Mouse (Mus musculus): ENCODE results near the gene Rgs7. TPM values are rescaled to one million over a fixed set of nuclear protein-coding genes. Genes with fewer than 3 reads are reported as not detected.

Rgs7 gene
- total RNA-seq, 2 experiments from 2014 or later: not detected

DNA sequence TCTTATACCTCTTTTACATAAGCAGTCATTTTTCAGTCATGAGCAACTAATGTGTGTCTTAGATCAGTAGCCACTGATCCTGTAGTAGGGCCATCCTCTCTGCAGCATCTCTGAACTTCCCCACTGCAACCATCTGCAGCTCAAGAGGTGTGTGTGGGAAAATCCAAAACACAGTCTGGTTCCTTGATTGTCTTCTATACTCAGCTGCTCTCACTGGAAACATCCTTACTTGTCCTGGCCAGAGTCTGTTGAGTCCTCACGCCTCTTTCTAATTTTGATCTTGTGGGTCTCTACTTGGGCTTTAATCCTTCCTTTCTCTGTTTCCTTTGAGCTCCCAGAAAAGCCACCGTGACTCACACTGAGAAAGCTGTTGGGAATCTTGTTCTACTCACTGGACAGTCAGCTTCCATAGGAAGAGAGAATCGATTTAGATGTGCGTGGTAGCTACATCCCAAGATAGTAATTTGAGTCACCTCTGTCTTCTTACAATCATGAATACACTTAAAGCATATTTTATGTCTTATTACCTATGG, 422.5 kb downstream of the Rgs7 start:
- no peak for ATAC-seq (replicated peaks; ENCODE audit: low FRiP score, poor library complexity, severe bottlenecking)

DNA sequence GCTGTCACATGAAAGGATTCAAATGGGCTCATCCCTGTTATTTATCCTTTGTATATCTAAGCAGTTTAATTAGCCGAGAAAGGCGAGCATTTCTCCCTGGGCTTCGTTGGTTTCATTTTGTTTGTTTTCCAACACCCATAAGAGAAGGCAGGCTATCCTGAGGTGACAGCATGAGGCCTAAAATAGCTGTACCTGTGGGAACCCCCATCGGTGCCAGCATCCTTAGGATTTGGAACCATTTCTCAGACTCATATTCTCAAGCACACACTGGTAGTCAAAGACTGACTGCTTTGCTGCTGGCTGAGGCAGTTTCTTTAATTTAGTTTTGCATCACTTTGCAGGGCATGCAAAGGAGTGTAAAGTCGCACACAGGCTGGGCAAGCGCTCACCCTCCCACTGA, 443.2 kb downstream of the Rgs7 start:
- ATAC-seq (replicated peaks; ENCODE audit: low FRiP score, poor library complexity, severe bottlenecking): no peak

DNA sequence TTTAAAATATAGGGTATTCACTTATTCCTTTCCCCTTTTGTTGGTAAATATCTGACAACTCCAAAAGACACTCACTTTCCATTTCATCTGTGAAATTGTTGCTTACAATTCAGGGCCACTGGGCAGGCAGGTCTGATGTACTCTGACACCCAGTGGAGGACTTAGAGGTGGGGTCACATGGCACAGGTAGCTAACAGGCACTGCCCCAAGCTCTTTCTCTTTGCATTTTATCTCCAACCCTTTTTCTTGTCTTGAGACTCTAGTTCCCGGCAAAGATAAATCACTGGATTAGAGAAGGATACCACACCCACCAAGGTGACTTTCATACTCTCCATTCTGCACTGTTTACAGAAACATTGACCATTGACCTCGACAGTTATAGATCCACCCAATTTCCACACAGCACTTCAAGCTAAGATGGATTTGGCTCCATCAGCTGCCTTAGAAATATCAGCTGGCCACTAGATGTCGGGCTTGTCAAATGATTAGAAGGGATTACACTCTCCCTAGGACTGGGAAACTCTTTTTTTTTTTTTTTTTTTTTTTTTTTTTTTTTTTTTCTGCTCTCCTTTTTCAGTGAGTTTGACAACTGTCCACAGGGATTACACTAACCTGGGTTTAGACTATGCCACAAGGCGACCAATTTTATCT, 451.0 kb downstream of the Rgs7 start:
- ATAC-seq (replicated peaks; ENCODE audit: low FRiP score, poor library complexity, severe bottlenecking): no peak

DNA sequence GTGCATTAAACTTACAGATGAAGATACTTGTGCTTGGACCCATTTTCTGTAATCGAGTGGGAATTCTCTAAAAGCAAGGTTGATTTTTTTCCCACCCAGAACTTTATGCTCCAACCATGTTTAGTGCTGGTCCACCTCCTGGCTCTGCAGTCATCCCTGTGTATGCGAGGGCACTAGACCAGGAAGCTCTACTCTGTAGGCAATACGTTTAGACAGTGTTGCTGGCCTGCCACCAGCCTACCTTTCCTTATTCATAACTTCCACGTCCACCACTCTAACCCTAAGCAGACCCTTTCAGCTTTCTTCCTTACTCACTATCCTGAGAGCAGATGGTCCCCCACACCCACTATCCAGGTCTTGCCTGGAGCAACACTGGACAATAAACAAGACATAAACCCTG, 452.3 kb downstream of the Rgs7 start:
- ATAC-seq (replicated peaks; ENCODE audit: low FRiP score, poor library complexity, severe bottlenecking): no peak

DNA sequence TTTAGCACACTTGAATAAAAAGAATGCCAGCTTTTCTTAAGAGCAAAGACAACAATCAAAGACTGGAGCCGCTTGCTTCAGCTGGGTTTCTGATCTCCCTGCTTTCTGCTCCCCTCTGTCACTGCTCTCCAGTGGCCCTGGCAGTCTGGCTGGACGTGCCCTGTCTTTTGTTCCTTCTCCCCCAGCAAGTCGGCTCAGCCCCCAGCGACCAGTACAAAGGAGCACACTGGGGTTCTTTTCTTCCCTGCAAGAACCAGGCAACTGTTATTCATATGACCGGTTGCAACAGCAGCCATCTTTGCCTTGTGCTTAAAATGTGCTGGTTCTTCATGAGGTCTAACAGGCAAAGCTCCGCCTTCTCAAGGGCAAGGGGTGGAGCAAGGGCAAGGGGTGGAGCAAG, 452.7 kb downstream of the Rgs7 start:
- ATAC-seq (replicated peaks; ENCODE audit: low FRiP score, poor library complexity, severe bottlenecking): no peak

DNA sequence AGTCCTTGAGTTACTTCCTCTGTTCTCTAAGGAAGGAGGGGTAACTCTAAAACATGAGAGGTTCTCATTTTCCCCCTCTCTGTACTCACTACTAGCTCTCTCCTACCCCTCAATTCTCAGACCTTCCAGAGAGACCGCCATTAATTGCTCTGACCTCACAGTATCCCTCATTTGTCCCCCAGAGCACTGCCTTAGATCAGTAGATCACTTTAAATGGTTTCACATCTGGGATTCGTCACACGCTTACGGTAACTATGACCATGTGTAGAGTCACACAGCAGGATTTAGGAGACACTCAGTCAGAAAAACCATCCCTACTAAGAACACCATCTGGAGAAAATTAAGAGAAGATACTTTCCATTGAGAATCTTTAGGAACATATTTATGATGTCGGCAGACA, 456.8 kb downstream of the Rgs7 start:
- no peak for ATAC-seq (replicated peaks; ENCODE audit: low FRiP score, poor library complexity, severe bottlenecking)

DNA sequence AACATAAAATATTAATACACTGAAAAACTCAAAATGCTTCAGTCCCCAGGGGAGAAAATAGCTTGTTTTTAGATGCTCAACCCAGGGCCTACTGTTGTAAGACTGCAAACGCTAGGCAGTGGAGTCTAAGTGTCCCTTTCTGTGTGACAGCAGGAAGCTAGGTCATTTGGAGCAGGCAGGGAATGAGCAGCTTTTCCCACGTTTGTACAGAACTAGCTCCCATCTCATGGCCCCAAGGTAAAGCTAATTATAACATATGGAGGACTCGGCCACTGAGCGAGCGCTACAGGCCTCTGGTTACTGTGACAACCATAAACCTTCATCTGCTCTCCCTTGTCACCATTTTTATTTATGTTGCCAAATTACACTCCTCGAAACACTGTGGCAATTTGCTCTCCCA, 460.3 kb downstream of the Rgs7 start:
- ATAC-seq (replicated peaks; ENCODE audit: low FRiP score, poor library complexity, severe bottlenecking): no peak

DNA sequence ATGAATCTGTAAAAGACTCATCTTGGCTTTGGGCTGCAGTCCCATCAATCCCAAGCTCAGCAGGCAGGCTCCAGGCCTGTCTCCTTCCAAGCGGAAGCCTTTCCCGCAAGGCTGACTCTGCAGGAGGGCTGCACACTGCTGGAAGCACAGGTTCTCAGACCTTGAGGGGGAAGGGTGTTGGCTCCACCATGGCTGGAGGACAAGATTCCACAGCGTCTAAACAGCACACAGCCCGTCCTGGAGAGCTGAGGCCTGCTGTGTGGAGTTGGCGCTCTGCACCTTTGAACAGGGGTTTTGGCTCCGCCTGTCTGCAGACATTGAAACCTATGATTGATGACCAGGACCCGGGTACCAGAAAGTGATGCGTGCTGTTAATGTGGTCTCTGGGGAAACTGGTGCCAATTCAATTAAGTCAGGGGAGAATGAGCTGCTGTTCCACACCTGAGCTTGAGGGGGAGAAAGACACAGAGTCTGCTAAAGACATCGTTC, 463.5 kb downstream of the Rgs7 start:
- ATAC-seq (replicated peaks; ENCODE audit: low FRiP score, poor library complexity, severe bottlenecking): no peak

DNA sequence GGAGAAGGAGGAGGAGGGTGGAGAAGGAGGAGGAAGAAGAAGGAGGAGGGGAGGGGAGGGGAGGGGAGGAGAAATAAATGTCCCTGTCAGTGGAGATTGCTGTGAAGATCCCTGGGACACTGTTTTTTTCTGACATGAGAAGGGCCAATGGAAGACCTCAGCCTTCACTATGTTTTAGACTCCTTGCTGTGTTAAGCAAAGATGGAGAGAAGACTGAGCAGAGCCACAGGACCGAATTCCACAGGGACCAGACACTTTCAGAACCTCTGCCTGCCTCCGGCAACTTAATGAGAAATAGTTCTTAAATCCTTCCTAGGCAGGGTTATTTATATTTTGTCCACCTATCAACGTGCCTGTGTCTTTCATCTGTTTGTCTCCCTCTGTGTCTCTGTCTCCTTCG, 464.0 kb downstream of the Rgs7 start:
- ATAC-seq (replicated peaks; ENCODE audit: low FRiP score, poor library complexity, severe bottlenecking): no peak

DNA sequence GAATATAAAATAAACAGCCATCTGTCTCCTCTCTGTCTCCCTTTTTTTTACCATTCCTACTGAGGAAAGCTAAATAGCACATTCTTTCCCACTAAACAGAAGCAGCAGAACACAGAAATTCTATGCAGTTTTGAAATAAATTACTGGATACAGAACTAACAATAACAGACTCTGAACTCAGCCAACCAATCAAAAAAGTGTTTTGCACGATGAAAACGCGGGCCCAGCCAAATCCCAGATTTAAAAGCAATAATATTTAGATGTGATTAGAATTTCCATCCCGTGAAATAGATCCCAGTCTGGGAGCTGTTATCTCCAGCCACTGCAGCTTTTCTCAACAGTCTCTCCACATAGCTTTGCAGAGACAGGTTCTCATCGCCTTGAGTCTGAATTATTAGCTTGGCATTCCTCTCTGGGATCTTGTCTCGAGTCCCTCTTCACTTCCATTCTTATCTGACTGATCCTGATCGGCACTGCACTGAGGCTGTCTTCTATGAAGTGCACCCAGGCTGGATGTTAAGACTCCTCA, 466.5 kb downstream of the Rgs7 start:
- ATAC-seq (replicated peaks; ENCODE audit: low FRiP score, poor library complexity, severe bottlenecking): no peak

DNA sequence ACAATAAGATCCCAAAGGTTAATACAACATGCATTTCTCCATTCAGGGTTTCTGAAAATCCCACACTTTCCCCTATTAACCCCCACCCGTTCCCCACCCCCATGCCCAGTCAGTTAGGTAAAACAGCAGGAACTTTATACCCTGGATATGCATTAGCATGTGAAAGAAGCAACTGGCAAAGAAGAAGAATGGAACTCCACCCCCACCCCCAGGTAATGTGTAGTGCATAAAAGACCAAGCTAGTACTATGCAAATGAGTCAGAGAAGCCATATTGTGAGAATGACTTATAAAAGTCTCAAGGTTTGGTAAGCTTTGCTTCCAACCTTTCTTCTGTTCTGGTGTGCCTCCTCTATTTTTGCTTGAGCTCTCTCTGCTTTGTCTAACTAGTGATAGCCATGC, 468.2 kb downstream of the Rgs7 start:
- ATAC-seq (replicated peaks; ENCODE audit: low FRiP score, poor library complexity, severe bottlenecking): no peak

Other genes starting within 250 kb of the Rgs7 start
- gene Kmo, start 127.9 kb upstream of the Rgs7 start, total RNA-seq (2015; ENCODE audit: low replicate concordance): 0.63 and 1.7 TPM in 2 replicates
- gene Kmo, start 127.9 kb upstream of the Rgs7 start, total RNA-seq (2017; ENCODE audit: low replicate concordance): 0.09 and 0.14 TPM in 2 replicates
- 7.3 and 34.1 TPM in 2 replicates for gene Fh1, start 133.1 kb upstream of the Rgs7 start, total RNA-seq (2015; ENCODE audit: low replicate concordance)
- gene Fh1, start 133.1 kb upstream of the Rgs7 start, total RNA-seq (2017; ENCODE audit: low replicate concordance): 14.1 and 42.7 TPM in 2 replicates
- gene Opn3, start 200.3 kb upstream of the Rgs7 start, total RNA-seq (2015; ENCODE audit: low replicate concordance): not detected in 2 replicates
- 1.7 TPM in 1 of 2 replicates, not detected in the other for gene Opn3, start 200.3 kb upstream of the Rgs7 start, total RNA-seq (2017; ENCODE audit: low replicate concordance)
- gene Chml, start 200.4 kb upstream of the Rgs7 start, total RNA-seq (2015; ENCODE audit: low replicate concordance): 4.6 and 5.9 TPM in 2 replicates
- gene Chml, start 200.4 kb upstream of the Rgs7 start, total RNA-seq (2017; ENCODE audit: low replicate concordance): 2.0 and 3.7 TPM in 2 replicates
- gene Wdr64, start 206.1 kb upstream of the Rgs7 start, total RNA-seq (2015; ENCODE audit: low replicate concordance): not detected in 2 replicates
- not detected in 2 replicates for gene Wdr64, start 206.1 kb upstream of the Rgs7 start, total RNA-seq (2017; ENCODE audit: low replicate concordance)

All from erythroblast, adult 5-6 weeks (primary cell).